Mouse (Mus musculus) limb, embryonic 10.5 days (tissue): Measurements from ENCODE around the gene Eid2b. TPM values are rescaled to one million over a fixed set of nuclear protein-coding genes. Genes with fewer than 3 reads are reported as not detected.
A peak's percentile ranks its signal among the peaks of the same experiment; 100 is the strongest.

Experiments used
- DNase-seq: peaks from one replicate; pipeline ENCODE4 v3.0.0-alpha.2; 2017; ENCODE audit warnings: low spot score
- H3K27ac ChIP-seq: fragments of 300-500 bp; sonication (generic); 2 replicates; pipeline ENCODE4 v1.5.1; 2016; ENCODE audit warnings: mild to moderate bottlenecking
- H3K27me3 ChIP-seq: fragments of 300-500 bp; sonication (generic); 2 replicates; pipeline ENCODE4 v1.6.1; 2016; ENCODE audit warnings: low read depth, mild to moderate bottlenecking; ENCODE audit not compliant: poor library complexity, severe bottlenecking
- H3K36me3 ChIP-seq: fragments of 300-500 bp; sonication (generic); 2 replicates; pipeline ENCODE4 v1.6.1; 2016; ENCODE audit warnings: mild to moderate bottlenecking, moderate library complexity
- H3K4me1 ChIP-seq: fragments of 300-500 bp; sonication (generic); 2 replicates; pipeline ENCODE4 v1.6.1; 2016
- H3K4me3 ChIP-seq: fragments of 300-500 bp; sonication (generic); 2 replicates; pipeline ENCODE4 v1.5.1; 2016; ENCODE audit warnings: mild to moderate bottlenecking, moderate library complexity
- H3K9me3 ChIP-seq: fragments of 300-500 bp; sonication (generic); replicated peaks from 2 replicates; pipeline ENCODE4 v1.6.1; 2016; ENCODE audit warnings: mild to moderate bottlenecking
- WGBS: fragments of 180-500 bp; shearing (Covaris S2); methylation state at CpG from one replicate; pipeline ENCODE4 v1.1.7; 2016; 5-methylcytosine and 5-hydroxymethylcytosine counted together
- polyA plus RNA-seq: library from polyadenylated mRNA; unstranded; fragments of >200 nt; fragmentation: Nextera tagmentation; extraction: Ambion mirVana; gene quantifications from 2 replicates; pipeline ENCODE4 v1.2.1, GENCODE M21; 2016

Eid2b gene
- polyA plus RNA-seq, 1 experiment from 2014 or later, result 11.2 TPM

GRCm38 (mm10) chr7:28271761-28272160, 5.8 kb upstream of the Eid2b start:
- H3K27ac ChIP-seq, result no peak overlapping the region
- no peaks in the 10 kb centered on the region for H3K9me3 ChIP-seq
- peaks cover 45% of the 10 kb centered on the region for H3K36me3 ChIP-seq
- no peaks in the 10 kb centered on the region for H3K27me3 ChIP-seq
- 71% methylated on average over 3 of the region's 3 CpGs for WGBS
- H3K4me3 ChIP-seq, result no peak overlapping the region
- DNase-seq, result no peak
- peaks cover 9% of the 10 kb centered on the region for H3K4me1 ChIP-seq

- Histone ChIP-seq H3K9me3 (no peaks in the 10 kb centered on the region), H3K4me3 (no peak overlapping the region), H3K27me3 (no peaks in the 10 kb centered on the region), H3K36me3 (peaks cover 16% of the 10 kb centered on the region), H3K27ac (no peak overlapping the region), H3K4me1 (peaks cover 7% of the 10 kb centered on the region)
- WGBS, result 58% methylated on average over 8 of the region's 8 CpGs
- no peak for DNase-seq
Observed at GRCm38 (mm10) chr7:28277237-28277614, 313 bp upstream of the Eid2b start.

GRCm38 (mm10) chr7:28278279-28278652, 727 bp downstream of the Eid2b start:
- 85% methylated on average over 7 of the region's 7 CpGs for WGBS
- no peak for DNase-seq
- Histone ChIP-seq H3K4me1 (peaks cover 7% of the 10 kb centered on the region), H3K4me3 (peak overlapping the region; percentile 67), H3K27ac (peak overlapping the region; percentile 93), H3K36me3 (peaks cover 5% of the 10 kb centered on the region; the same call in 1 of the 2 replicates), H3K9me3 (no peaks in the 10 kb centered on the region), H3K27me3 (no peaks in the 10 kb centered on the region)

GRCm38 (mm10) chr7:28280630-28281029, 3.1 kb downstream of the Eid2b start:
- no peak for DNase-seq
- no peak overlapping the region for H3K4me3 ChIP-seq
- H3K36me3 ChIP-seq, result no peaks in the 10 kb centered on the region
- no peaks in the 10 kb centered on the region for H3K27me3 ChIP-seq
- H3K4me1 ChIP-seq, result peaks cover 7% of the 10 kb centered on the region
- H3K27ac ChIP-seq, result no peak overlapping the region
- H3K9me3 ChIP-seq, result no peaks in the 10 kb centered on the region
- 75% methylated on average over 7 of the region's 7 CpGs for WGBS

- WGBS, result under 1% methylated on average over 18 of the region's 18 CpGs
- H3K4me3 ChIP-seq, result peak overlapping the region; percentile 44
- H3K27ac ChIP-seq, result no peak overlapping the region
- peaks cover 86% of the 10 kb centered on the region for H3K27me3 ChIP-seq
- H3K9me3 ChIP-seq, result no peaks in the 10 kb centered on the region
- H3K36me3 ChIP-seq, result no peaks in the 10 kb centered on the region
- peak; percentile 46 for DNase-seq
- H3K4me1 ChIP-seq, result peaks cover 25% of the 10 kb centered on the region
Observed at GRCm38 (mm10) chr7:28290165-28290564, 12.6 kb downstream of the Eid2b start.

GRCm38 (mm10) chr7:28290638-28291590, 13.4 kb downstream of the Eid2b start, which contains the start of gene Selenov:
Gene Selenov (minus strand): TSS chr7:28291186.
- under 1% methylated on average over 52 of the region's 52 CpGs for WGBS
- peaks cover 25% of the 10 kb centered on the region for H3K4me1 ChIP-seq

GRCm38 (mm10) chr7:28294481-28294880, 16.9 kb downstream of the Eid2b start:
- DNase-seq, result peak; percentile 84
- H3K27ac ChIP-seq, result peak overlapping the region; percentile 69

More at GRCm38 (mm10) chr7:28290638-28291590, 13.4 kb downstream of the Eid2b start, which contains the start of gene Selenov:
- DNase-seq, result peak; percentile 55
- Histone ChIP-seq H3K9me3 (no peaks in the 10 kb centered on the region), H3K27ac (no peak within 1 kb of the TSS), H3K4me3 (peak within 1 kb of the TSS; percentile 44), H3K27me3 (peaks cover 94% of the 10 kb centered on the region), H3K36me3 (no peaks in the 10 kb centered on the region)

GRCm38 (mm10) chr7:28298837-28299625, 21.5 kb downstream of the Eid2b start:
- H3K4me3 ChIP-seq, result peak overlapping the region; percentile 32
- WGBS, result 37% methylated on average over 43 of the region's 43 CpGs
- H3K4me1 ChIP-seq, result peaks cover 34% of the 10 kb centered on the region
- H3K9me3 ChIP-seq, result no peaks in the 10 kb centered on the region
- DNase-seq, result peak; percentile 47
- H3K27ac ChIP-seq, result peak overlapping the region; percentile 36
- H3K27me3 ChIP-seq, result peaks cover 97% of the 10 kb centered on the region
- peaks cover 3% of the 10 kb centered on the region for H3K36me3 ChIP-seq

More at GRCm38 (mm10) chr7:28294481-28294880, 16.9 kb downstream of the Eid2b start:
- peaks cover 100% of the 10 kb centered on the region for H3K27me3 ChIP-seq
- 16% methylated on average over 63 of the region's 63 CpGs for WGBS
- H3K4me1 ChIP-seq, result peaks cover 27% of the 10 kb centered on the region
- H3K9me3 ChIP-seq, result no peaks in the 10 kb centered on the region
- H3K4me3 ChIP-seq, result peak overlapping the region; percentile 59
- no peaks in the 10 kb centered on the region for H3K36me3 ChIP-seq

GRCm38 (mm10) chr7:28301616-28302433, 24.3 kb downstream of the Eid2b start, which contains the start of gene Dll3:
Gene Dll3 (minus strand): TSS chr7:28302238.
- peaks cover 69% of the 10 kb centered on the region for H3K27me3 ChIP-seq
- peak within 1 kb of the TSS; percentile 48 for H3K4me3 ChIP-seq
- peak; percentile 83 for DNase-seq
- H3K4me1 ChIP-seq, result peaks cover 27% of the 10 kb centered on the region
- peaks cover 30% of the 10 kb centered on the region for H3K36me3 ChIP-seq
- H3K9me3 ChIP-seq, result no peaks in the 10 kb centered on the region
- H3K27ac ChIP-seq, result peak within 1 kb of the TSS; percentile 50
- under 1% methylated on average over 30 of the region's 30 CpGs for WGBS

GRCm38 (mm10) chr7:28305641-28306040, 28.1 kb downstream of the Eid2b start:
- WGBS, result 93% methylated on average over 10 of the region's 10 CpGs

GRCm38 (mm10) chr7:28306216-28306615, 28.7 kb downstream of the Eid2b start:
- WGBS, result 93% methylated on average over 8 of the region's 8 CpGs
- H3K4me1 ChIP-seq, result peaks cover 34% of the 10 kb centered on the region
- H3K27me3 ChIP-seq, result peaks cover 25% of the 10 kb centered on the region
- DNase-seq, result no peak
- peaks cover 68% of the 10 kb centered on the region for H3K36me3 ChIP-seq
- no peak overlapping the region for H3K27ac ChIP-seq
- H3K4me3 ChIP-seq, result no peak overlapping the region
- H3K9me3 ChIP-seq, result no peaks in the 10 kb centered on the region

More at GRCm38 (mm10) chr7:28305641-28306040, 28.1 kb downstream of the Eid2b start:
- no peaks in the 10 kb centered on the region for H3K9me3 ChIP-seq
- H3K36me3 ChIP-seq, result peaks cover 68% of the 10 kb centered on the region
- H3K27ac ChIP-seq, result no peak overlapping the region
- DNase-seq, result no peak
- peaks cover 31% of the 10 kb centered on the region for H3K4me1 ChIP-seq
- peaks cover 31% of the 10 kb centered on the region for H3K27me3 ChIP-seq
- H3K4me3 ChIP-seq, result no peak overlapping the region

GRCm38 (mm10) chr7:28309737-28310136, 32.2 kb downstream of the Eid2b start:
- Histone ChIP-seq H3K4me3 (no peak overlapping the region), H3K4me1 (peaks cover 20% of the 10 kb centered on the region), H3K36me3 (peaks cover 68% of the 10 kb centered on the region), H3K27me3 (no peaks in the 10 kb centered on the region), H3K27ac (no peak overlapping the region), H3K9me3 (no peaks in the 10 kb centered on the region)
- DNase-seq, result no peak
- WGBS, result 38% methylated on average over 9 of the region's 9 CpGs
